Mouse (Mus musculus) cerebellum, adult 9-11 months (tissue): Measurements from ENCODE around the gene Rbfox3.
A peak's percentile ranks its signal among the peaks of the same experiment; 100 is the strongest.

Source experiments
- DNase-seq: peaks from one replicate; pipeline ENCODE4 v3.0.0; 2022

The Rbfox3 gene

GRCm38 (mm10) chr11:118493458-118493857 lies 417.9 kb downstream of the Rbfox3 start:
- no peak for DNase-seq

GRCm38 (mm10) chr11:118491230-118491629 lies 420.2 kb downstream of the Rbfox3 start:
- DNase-seq = no peak

- DNase-seq = peak; percentile 54
Observed at GRCm38 (mm10) chr11:118490566-118491218, 420.7 kb downstream of the Rbfox3 start.

GRCm38 (mm10) chr11:118488907-118489270 lies 422.5 kb downstream of the Rbfox3 start:
- DNase-seq = no peak

- DNase-seq = peak; percentile 53
Observed at GRCm38 (mm10) chr11:118488191-118488906, 423.0 kb downstream of the Rbfox3 start.

- peak; percentile 53 for DNase-seq
Observed at GRCm38 (mm10) chr11:118486881-118487772, 424.3 kb downstream of the Rbfox3 start.

- peak; percentile 37 for DNase-seq
Observed at GRCm38 (mm10) chr11:118486281-118486680, 425.1 kb downstream of the Rbfox3 start.

- no peak for DNase-seq
Observed at GRCm38 (mm10) chr11:118485780-118486179, 425.6 kb downstream of the Rbfox3 start.

- no peak for DNase-seq
Observed at GRCm38 (mm10) chr11:118485338-118485737, 426.1 kb downstream of the Rbfox3 start.

GRCm38 (mm10) chr11:118484169-118484568 lies 427.2 kb downstream of the Rbfox3 start:
- peak; percentile 71 for DNase-seq

GRCm38 (mm10) chr11:118481751-118482150 lies 429.6 kb downstream of the Rbfox3 start:
- DNase-seq = no peak

GRCm38 (mm10) chr11:118481231-118481630 lies 430.2 kb downstream of the Rbfox3 start:
- no peak for DNase-seq

- no peak for DNase-seq
Observed at GRCm38 (mm10) chr11:118479776-118480175, 431.6 kb downstream of the Rbfox3 start.

- DNase-seq = peak; percentile 96
Observed at GRCm38 (mm10) chr11:118476396-118477373, 434.7 kb downstream of the Rbfox3 start, which contains the start of gene Engase. TSS of gene Engase (plus strand) at chr11:118476829.

- no peak for DNase-seq
Observed at GRCm38 (mm10) chr11:118475496-118476083, 435.8 kb downstream of the Rbfox3 start.

GRCm38 (mm10) chr11:118473842-118474500 lies 437.4 kb downstream of the Rbfox3 start:
- DNase-seq = no peak

- DNase-seq = no peak
Observed at GRCm38 (mm10) chr11:118473161-118473560, 438.2 kb downstream of the Rbfox3 start.

- no peak for DNase-seq
Observed at GRCm38 (mm10) chr11:118471676-118472075, 439.7 kb downstream of the Rbfox3 start.

- no peak for DNase-seq
Observed at GRCm38 (mm10) chr11:118470234-118470966, 441.0 kb downstream of the Rbfox3 start.

- DNase-seq = no peak
Observed at GRCm38 (mm10) chr11:118469509-118470160, 441.8 kb downstream of the Rbfox3 start.
